In genomic region chr12:80956039-80956438, GRCm38 (mm10) we compare ENCODE assay signal across 28 mouse cellular contexts. TPM values are rescaled to one million over a fixed set of nuclear protein-coding genes. Genes with fewer than 3 reads are reported as not detected.
"Had no signal": no experiment of that assay in that cellular context is flagged by ENCODE, and none has a peak within 500 bp of the region (broad histone marks: within the 10 kb centered on the region; RNA-seq: fewer than 3 reads in every experiment).

No protein-coding gene starts in this region.

- H3K27me3 ChIP-seq: limb, embryonic 12.5 days; limb, embryonic 15.5 days; liver, embryonic 15.5 days; lung, embryonic 15.5 days; midbrain, embryonic 12.5 days; midbrain, embryonic 15.5 days; neural tube, embryonic 12.5 days; neural tube, embryonic 15.5 days had no signal

- H3K9ac ChIP-seq: limb, embryonic 12.5 days; limb, embryonic 15.5 days; liver, embryonic 15.5 days; lung, embryonic 15.5 days; midbrain, embryonic 12.5 days; midbrain, embryonic 15.5 days; neural tube, embryonic 12.5 days; neural tube, embryonic 15.5 days had no signal

- H3K4me2 ChIP-seq: limb, embryonic 12.5 days; limb, embryonic 15.5 days; liver, embryonic 11.5 days; liver, embryonic 15.5 days; lung, embryonic 15.5 days; midbrain, embryonic 12.5 days; midbrain, embryonic 15.5 days; neural tube, embryonic 12.5 days; neural tube, embryonic 15.5 days had no signal

- H3K4me3 ChIP-seq: limb, embryonic 12.5 days; limb, embryonic 15.5 days; liver, embryonic 15.5 days; lung, embryonic 15.5 days; midbrain, embryonic 12.5 days; midbrain, embryonic 15.5 days; neural tube, embryonic 12.5 days; neural tube, embryonic 15.5 days had no signal

- H3K4me1 ChIP-seq: limb, embryonic 12.5 days; limb, embryonic 15.5 days; midbrain, embryonic 12.5 days; neural tube, embryonic 12.5 days had no signal

- H3K27ac ChIP-seq: kidney, postnatal 0 days; limb, embryonic 12.5 days; limb, embryonic 15.5 days; liver, embryonic 15.5 days; lung, embryonic 15.5 days; midbrain, embryonic 12.5 days; midbrain, embryonic 15.5 days; neural tube, embryonic 12.5 days; neural tube, embryonic 15.5 days; stomach, postnatal 0 days had no signal

- H3K9me3 ChIP-seq: limb, embryonic 12.5 days; limb, embryonic 15.5 days; liver, embryonic 15.5 days; lung, embryonic 15.5 days; midbrain, embryonic 12.5 days; midbrain, embryonic 15.5 days; neural tube, embryonic 12.5 days; neural tube, embryonic 15.5 days had no signal

- ATAC-seq: intestine, embryonic 16.5 days; midbrain, embryonic 15.5 days had no signal

- DNase-seq: kidney, adult 2 months; kidney, postnatal 25 days; left cerebral cortex, postnatal 4 days; lung, postnatal 10 days; lung, postnatal 36 days; right cerebral cortex, adult 18-20 months; right cerebral cortex, postnatal 14 days; right cerebral cortex, postnatal 4 days; thymus, adult 2 months; thymus, postnatal 14 days; thymus, postnatal 4 days had no signal

RNA-seq across cellular contexts. Expression of gene Slc10a1, which starts 12.5 kb away (rescaled TPM):
- total RNA-seq: layer of hippocampus, adult 18-20 months; layer of hippocampus, postnatal 14 days; left cerebral cortex, adult 8-10 months; left cerebral cortex, postnatal 14 days; left cerebral cortex, postnatal 4 days; megakaryocyte-erythroid progenitor cell, adult 5-6 weeks had no signal
